Mouse (Mus musculus): ENCODE results near the gene Mid1. TPM values are rescaled to one million over a fixed set of nuclear protein-coding genes. Genes with fewer than 3 reads are reported as not detected.

Mid1 gene
- polyA plus RNA-seq, 1 experiment from 2014 or later, result 11.7 TPM

DNA sequence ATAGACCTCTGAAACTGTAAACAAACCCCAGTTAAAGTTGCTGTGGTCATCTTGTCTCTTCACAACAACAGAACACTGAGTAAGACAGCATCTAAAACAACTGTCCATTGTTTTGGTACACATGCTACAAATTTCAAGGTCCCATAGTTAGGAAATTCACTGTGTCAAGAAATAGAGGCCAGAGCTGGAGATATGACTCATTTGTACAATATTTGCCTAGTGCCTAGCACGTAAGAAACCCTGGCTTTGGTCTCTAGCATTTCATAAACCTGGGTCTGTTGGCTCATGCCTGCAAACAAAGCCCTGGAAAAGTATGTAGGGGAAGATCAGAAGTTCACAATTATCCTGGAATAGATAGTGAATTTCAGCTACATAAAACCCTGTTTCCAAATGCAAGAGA, 178.8 kb downstream of the Mid1 start:
- H3K27ac ChIP-seq, result no peak overlapping the region
- no peaks in the 10 kb centered on the region for H3K4me1 ChIP-seq
- no peak overlapping the region for H3K4me2 ChIP-seq
- H3K9ac ChIP-seq, result no peak overlapping the region
- H3K9me3 ChIP-seq (replicated peaks), result no peaks in the 10 kb centered on the region
- 63% methylated on average over 1 of the region's 1 CpGs for WGBS
- H3K4me3 ChIP-seq, result no peak overlapping the region
- H3K27me3 ChIP-seq, result peaks cover 12% of the 10 kb centered on the region; the same call in 1 of the 2 replicates
- ATAC-seq, result no peak
- H3K36me3 ChIP-seq (ENCODE audit: poor library complexity, severe bottlenecking), result no peaks in the 10 kb centered on the region

DNA sequence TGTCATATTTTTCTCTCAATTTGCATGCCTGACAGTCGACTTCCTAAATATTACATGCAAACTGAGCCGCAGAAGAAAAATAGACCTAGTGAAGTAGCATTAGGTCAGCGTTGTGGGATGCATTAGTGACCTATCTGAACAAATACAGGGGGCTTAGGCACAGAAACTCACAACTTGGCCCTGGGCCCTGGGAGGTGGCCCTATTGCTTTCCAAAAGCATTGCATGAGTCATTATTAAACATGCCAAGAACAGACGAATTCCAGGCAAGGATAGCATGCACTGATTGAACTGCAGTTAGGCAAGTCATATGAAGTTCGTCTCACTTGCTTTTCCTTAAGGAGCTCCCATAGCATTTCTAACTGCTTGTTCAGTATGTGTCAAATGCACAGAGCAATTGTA, 183.2 kb downstream of the Mid1 start:
- 76% methylated on average over 5 of the region's 5 CpGs for WGBS
- no peak overlapping the region for H3K27ac ChIP-seq
- H3K27me3 ChIP-seq, result peaks cover 4% of the 10 kb centered on the region; the same call in 1 of the 2 replicates
- H3K9ac ChIP-seq, result no peak overlapping the region
- no peak overlapping the region for H3K4me3 ChIP-seq
- H3K4me2 ChIP-seq, result no peak overlapping the region
- no peaks in the 10 kb centered on the region for H3K4me1 ChIP-seq
- no peak for ATAC-seq
- no peaks in the 10 kb centered on the region for H3K9me3 ChIP-seq (replicated peaks)
- no peaks in the 10 kb centered on the region for H3K36me3 ChIP-seq (ENCODE audit: poor library complexity, severe bottlenecking)

DNA sequence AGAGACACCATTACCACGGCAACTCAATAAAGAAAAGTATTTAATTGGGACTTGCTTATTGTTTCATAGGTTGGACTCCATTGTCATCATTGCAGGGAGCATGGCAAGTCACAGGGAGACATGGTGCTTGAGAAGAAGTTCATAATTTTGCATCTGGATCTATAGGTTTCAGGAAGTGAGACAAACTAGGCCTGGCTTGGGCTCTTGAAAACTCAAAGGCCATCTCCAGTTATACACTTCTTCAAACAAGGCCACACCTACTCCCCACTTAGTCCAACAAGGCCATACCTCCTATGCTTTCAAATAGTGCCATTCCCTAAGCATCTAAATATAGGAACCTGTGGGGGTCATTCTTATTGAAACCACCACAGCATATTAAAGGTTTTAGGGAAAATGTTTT, 189.5 kb downstream of the Mid1 start:
- Histone ChIP-seq H3K4me1 (0 out of 2 replicates have a peak, but pooled peaks cover 4% of the 10 kb centered on the region), H3K9me3 (replicated peaks) (no peaks in the 10 kb centered on the region), H3K27ac (no peak overlapping the region), H3K4me2 (no peak overlapping the region), H3K4me3 (no peak overlapping the region), H3K36me3 (ENCODE audit: poor library complexity, severe bottlenecking) (no peaks in the 10 kb centered on the region), H3K9ac (no peak overlapping the region), H3K27me3 (peaks cover 7% of the 10 kb centered on the region; the same call in 1 of the 2 replicates)
- no peak for ATAC-seq
- 59% methylated on average over 1 of the region's 1 CpGs for WGBS

DNA sequence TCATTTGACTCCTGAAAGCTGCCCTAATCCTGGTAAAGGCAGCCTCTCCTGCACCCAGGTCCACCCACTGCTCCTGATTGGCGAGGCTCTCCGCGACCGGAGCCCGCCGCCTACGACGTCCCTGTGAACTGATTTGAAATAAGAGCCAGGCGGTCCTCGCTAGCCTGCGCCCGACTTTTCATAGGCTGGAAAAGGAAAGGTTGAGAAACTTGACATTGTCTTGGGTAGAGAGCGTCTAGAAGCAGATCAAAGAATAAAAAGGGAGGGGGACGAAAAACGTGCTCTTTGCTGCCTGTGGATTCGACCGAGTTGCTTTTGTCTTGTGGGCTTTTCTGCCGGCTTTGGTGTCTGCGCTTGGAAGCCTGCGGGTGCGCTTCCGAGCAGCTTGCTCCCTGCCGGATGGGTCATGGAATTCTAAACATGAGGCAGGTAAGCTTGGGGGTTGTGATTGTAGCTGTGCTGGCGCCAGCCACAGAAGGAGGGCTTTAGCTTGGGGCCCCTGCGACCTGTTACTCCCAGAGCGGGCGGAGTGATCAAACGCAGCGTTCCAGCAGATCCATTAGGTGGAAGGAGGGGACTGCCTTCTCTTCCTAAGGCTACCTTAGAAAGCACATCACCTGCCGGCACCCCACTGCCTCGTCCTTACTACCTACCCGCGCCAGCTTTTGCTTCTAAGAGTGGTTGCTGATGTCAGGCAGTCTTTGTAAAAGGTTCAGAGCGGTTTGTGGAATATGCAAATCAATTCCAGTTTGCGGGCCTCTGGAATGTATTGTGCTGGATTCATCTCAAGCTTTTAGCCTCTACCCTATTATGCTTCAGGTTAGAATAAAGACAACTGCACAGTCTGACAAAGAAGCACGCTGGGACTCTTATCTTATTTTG, 194.7 kb downstream of the Mid1 start:
- H3K27ac ChIP-seq, result peak overlapping the region; percentile 66
- WGBS, result 10% methylated on average over 36 of the region's 36 CpGs
- peaks cover 6% of the 10 kb centered on the region; the same call in 1 of the 2 replicates for H3K27me3 ChIP-seq
- H3K4me1 ChIP-seq, result peaks cover 11% of the 10 kb centered on the region; the same call in 1 of the 2 replicates
- no peaks in the 10 kb centered on the region for H3K36me3 ChIP-seq (ENCODE audit: poor library complexity, severe bottlenecking)
- H3K9me3 ChIP-seq (replicated peaks), result no peaks in the 10 kb centered on the region
- ATAC-seq, result peak; percentile 90
- H3K4me3 ChIP-seq, result peak overlapping the region; percentile 57
- peak overlapping the region; percentile 73 for H3K9ac ChIP-seq
- peak overlapping the region; percentile 62 for H3K4me2 ChIP-seq

DNA sequence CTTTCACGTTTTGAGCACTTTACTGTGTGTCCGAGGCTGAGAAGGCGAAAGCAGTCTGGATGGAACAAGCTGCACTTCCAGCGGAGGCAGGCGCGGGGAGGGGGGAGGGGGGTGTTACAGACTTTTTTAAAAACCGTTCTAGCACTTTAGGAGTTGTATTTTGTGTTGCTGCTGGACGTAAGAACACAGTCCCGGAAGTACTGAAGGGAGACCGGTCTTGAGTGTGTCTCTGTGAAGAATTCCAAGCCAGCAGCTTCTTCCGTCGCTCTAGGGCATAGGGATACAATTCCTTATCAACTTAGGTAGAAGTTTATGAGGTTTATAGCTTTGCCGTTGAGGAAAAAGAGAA, 195.3 kb downstream of the Mid1 start:
- no peak for ATAC-seq
- Histone ChIP-seq H3K27ac (peak overlapping the region; percentile 66; the same call in 1 of the 2 replicates), H3K4me3 (peak overlapping the region; percentile 57), H3K9ac (peak overlapping the region; percentile 73), H3K27me3 (peaks cover 6% of the 10 kb centered on the region; the same call in 1 of the 2 replicates), H3K4me2 (peak overlapping the region; percentile 62), H3K36me3 (ENCODE audit: poor library complexity, severe bottlenecking) (no peaks in the 10 kb centered on the region), H3K9me3 (replicated peaks) (no peaks in the 10 kb centered on the region), H3K4me1 (peaks cover 11% of the 10 kb centered on the region; the same call in 1 of the 2 replicates)
- WGBS, result 13% methylated on average over 13 of the region's 13 CpGs

DNA sequence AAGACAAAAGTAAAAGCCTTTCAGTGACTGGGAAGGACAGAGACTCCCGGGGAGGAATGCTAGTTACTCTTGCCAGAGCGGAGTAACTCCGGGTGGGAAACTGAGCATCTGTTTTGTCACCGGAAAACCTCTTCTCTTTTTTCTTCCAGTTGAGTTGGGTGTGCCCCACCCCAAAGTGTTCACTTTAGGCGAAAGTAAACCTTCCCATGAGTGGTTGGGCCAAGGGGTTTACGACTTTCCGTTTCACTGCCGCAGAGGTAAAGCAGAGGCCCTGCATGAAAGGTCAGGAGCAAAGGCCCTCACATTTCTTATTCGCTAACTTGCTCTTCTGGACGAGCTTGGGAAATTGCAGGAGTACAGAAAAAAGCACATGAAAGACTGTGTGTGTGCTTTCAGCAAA, 195.8 kb downstream of the Mid1 start:
- Histone ChIP-seq H3K36me3 (ENCODE audit: poor library complexity, severe bottlenecking) (no peaks in the 10 kb centered on the region), H3K4me2 (peak overlapping the region; percentile 62), H3K9me3 (replicated peaks) (no peaks in the 10 kb centered on the region), H3K4me3 (peak overlapping the region; percentile 57), H3K27ac (peak overlapping the region; percentile 76), H3K4me1 (peaks cover 11% of the 10 kb centered on the region; the same call in 1 of the 2 replicates), H3K27me3 (peaks cover 6% of the 10 kb centered on the region; the same call in 1 of the 2 replicates), H3K9ac (peak overlapping the region; percentile 73)
- WGBS, result 21% methylated on average over 10 of the region's 10 CpGs
- ATAC-seq, result no peak

DNA sequence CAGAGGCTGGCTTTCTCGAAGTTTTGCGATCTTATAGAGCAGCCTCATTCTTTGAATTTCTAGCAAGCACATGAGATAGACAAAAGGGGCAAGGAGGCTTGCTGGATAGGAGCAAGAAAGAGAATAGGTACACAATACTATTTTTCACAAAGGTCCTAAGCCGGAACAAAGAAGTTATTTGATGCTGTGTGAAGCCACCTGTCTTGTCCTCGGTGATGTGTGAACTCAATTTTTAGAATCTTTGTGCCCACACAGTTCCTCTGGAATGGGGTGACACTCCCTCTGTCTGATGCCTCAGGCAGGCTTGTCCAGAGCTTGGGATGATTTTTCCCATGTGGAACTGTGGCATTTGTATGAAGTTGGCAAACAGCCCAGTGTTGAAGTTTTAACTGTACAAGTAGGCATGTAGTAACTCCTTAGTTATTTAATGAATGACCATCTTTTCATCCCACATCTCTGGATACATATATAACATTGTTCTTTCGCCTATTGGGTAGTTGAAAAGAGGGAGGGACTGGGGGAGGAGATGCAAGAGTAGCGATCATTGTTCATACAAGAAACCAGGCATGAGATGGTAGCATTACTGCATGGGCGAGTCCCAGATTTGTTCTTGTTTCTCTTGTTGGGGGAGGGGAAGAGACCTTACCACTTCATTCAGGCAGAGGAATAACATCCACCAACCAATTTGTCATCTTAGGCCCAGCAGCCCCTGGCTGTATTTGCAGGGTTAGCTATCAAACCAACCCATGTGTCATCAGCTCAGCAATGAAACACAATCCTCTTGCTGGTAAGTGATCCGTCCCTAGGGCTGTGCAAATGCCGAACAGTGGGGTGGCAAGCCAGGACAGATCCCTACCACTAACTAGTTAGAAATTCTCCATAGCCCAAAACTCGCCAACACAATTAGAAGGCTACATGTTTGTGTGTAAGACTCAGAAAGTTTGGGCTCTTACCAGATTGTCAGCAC, 196.5 kb downstream of the Mid1 start:
- peak overlapping the region; percentile 62 for H3K4me2 ChIP-seq
- peaks cover 11% of the 10 kb centered on the region; the same call in 1 of the 2 replicates for H3K4me1 ChIP-seq
- 19% methylated on average over 10 of the region's 10 CpGs for WGBS
- peak overlapping the region; percentile 57 for H3K4me3 ChIP-seq
- no peaks in the 10 kb centered on the region for H3K9me3 ChIP-seq (replicated peaks)
- peak; percentile 14; the same call in 1 of the 2 replicates for ATAC-seq
- peaks cover 6% of the 10 kb centered on the region; the same call in 1 of the 2 replicates for H3K27me3 ChIP-seq
- H3K9ac ChIP-seq, result peak overlapping the region; percentile 73
- H3K27ac ChIP-seq, result peak overlapping the region; percentile 76
- no peaks in the 10 kb centered on the region for H3K36me3 ChIP-seq (ENCODE audit: poor library complexity, severe bottlenecking)

DNA sequence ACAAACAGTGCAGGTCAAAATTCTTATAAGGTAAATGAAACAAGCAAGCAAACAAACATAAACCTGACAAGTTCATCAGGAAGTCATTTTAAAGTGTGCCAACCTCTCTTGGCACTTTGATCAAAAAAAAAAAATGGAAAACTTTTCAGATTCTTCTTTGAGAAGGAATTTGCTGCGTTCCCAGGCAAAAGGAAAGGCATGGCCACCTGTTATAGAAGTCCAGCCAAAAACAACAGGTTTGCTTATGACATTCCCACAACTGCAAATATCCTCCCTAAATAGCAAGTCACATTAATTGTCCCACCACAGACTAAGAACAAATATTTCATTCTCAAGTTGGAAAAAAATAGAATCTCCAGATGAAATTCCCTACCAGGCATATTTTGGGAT, 197.2 kb downstream of the Mid1 start:
- H3K4me3 ChIP-seq, result 0 out of 2 replicates have a peak overlapping the region, but pooled peaks have one; percentile 57
- H3K27me3 ChIP-seq, result peaks cover 4% of the 10 kb centered on the region; the same call in 1 of the 2 replicates
- H3K4me2 ChIP-seq, result peak overlapping the region; percentile 62
- no peaks in the 10 kb centered on the region for H3K9me3 ChIP-seq (replicated peaks)
- peaks cover 11% of the 10 kb centered on the region; the same call in 1 of the 2 replicates for H3K4me1 ChIP-seq
- 39% methylated on average over 1 of the region's 1 CpGs for WGBS
- no peak for ATAC-seq
- H3K9ac ChIP-seq, result no peak overlapping the region
- no peak overlapping the region for H3K27ac ChIP-seq
- H3K36me3 ChIP-seq (ENCODE audit: poor library complexity, severe bottlenecking), result no peaks in the 10 kb centered on the region

DNA sequence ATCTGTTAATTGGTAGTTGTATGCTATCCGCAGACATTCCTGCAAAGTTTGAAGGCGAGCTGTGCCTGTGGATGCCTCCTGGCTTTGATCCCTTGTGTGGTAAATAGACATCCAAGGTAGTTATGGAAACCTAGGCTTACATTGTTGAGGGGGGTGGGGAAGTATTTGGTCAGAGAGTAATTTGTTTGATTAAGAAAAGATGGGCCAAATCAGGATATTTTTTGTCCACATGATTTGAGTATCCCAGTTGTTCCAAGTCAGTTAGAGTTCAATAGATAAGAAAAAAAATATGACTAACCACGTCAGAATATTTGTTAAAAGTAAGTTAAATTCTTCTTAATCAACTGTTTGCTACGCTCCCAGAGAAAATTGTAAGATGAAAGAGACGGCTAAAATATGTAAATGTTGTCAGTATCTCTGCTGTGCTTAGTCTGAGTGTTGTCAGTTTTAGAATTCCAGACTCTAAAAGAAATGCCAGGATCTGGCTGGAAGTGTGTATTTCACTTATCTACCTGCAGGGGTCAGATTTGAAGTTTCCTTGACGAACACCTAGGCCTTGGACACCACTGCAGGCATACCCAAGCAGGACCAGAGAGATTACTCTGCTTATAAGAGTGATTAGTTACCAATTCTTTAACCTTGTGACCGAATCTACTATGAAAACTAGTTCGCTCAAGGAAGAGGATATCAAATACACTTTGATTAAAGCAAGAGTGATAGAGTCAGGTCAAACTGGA, 198.7 kb downstream of the Mid1 start:
- ATAC-seq, result peak; percentile 20; the same call in 1 of the 2 replicates

DNA sequence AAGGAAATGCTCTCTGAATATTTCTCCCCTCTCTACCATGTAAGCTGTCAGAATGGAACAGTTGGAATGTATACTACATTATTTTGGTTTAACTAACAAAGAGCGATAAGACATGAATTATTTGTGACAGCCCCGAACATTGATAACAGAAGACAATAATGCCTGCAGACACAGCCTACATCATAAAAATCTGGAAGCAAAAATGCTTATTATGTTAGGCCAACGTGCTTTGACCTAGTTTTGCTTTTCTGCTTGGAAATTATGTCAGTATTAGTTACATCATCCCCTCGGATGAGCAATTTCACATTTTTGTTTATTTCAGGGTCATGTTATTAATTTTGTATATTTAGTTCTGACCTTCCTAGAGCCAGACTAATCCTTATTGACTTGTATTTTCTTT, 205.5 kb downstream of the Mid1 start:
- H3K4me3 ChIP-seq, result no peak overlapping the region
- no peak for ATAC-seq
- H3K27me3 ChIP-seq, result peaks cover 3% of the 10 kb centered on the region; the same call in 1 of the 2 replicates
- no peak overlapping the region for H3K27ac ChIP-seq
- no peaks in the 10 kb centered on the region for H3K36me3 ChIP-seq (ENCODE audit: poor library complexity, severe bottlenecking)
- H3K4me1 ChIP-seq, result no peaks in the 10 kb centered on the region
- WGBS, result 71% methylated on average over 4 of the region's 4 CpGs
- no peak overlapping the region for H3K9ac ChIP-seq
- H3K9me3 ChIP-seq (replicated peaks), result no peaks in the 10 kb centered on the region
- no peak overlapping the region for H3K4me2 ChIP-seq

More for the DNA sequence above, 198.7 kb downstream of the Mid1 start:
- Histone ChIP-seq H3K4me1 (peaks cover 11% of the 10 kb centered on the region; the same call in 1 of the 2 replicates), H3K27me3 (peaks cover 3% of the 10 kb centered on the region; the same call in 1 of the 2 replicates), H3K4me3 (no peak overlapping the region), H3K9me3 (replicated peaks) (no peaks in the 10 kb centered on the region), H3K36me3 (ENCODE audit: poor library complexity, severe bottlenecking) (no peaks in the 10 kb centered on the region), H3K4me2 (peak overlapping the region; percentile 38), H3K9ac (no peak overlapping the region), H3K27ac (no peak overlapping the region)
- WGBS, result 33% methylated on average over 8 of the region's 8 CpGs

DNA sequence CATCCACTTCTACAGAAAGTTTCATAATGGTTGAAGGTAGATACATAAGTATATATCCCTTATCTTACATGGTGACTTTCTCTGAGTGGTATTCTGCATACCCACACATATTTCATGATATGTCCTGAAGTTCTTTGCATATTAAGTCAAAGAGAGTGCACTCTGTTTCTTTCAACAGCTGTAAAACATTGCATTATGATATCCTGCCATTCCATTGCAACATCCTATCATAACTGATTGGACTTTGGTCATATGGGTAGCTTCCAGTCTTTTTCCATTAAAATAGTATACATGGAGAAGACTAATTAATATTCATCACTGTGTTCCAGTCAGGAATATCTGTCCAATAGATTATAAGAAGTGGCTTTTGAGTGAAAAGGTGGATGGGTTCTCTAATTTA, 207.1 kb downstream of the Mid1 start:
- H3K9ac ChIP-seq, result no peak overlapping the region
- H3K4me3 ChIP-seq, result no peak overlapping the region
- ATAC-seq, result no peak
- no peaks in the 10 kb centered on the region for H3K4me1 ChIP-seq
- H3K27me3 ChIP-seq, result peaks cover 3% of the 10 kb centered on the region; the same call in 1 of the 2 replicates
- H3K9me3 ChIP-seq (replicated peaks), result no peaks in the 10 kb centered on the region
- H3K4me2 ChIP-seq, result no peak overlapping the region
- no peaks in the 10 kb centered on the region for H3K36me3 ChIP-seq (ENCODE audit: poor library complexity, severe bottlenecking)
- no peak overlapping the region for H3K27ac ChIP-seq
